Mouse (Mus musculus) bone marrow macrophage, adult 2 months (primary cell): Measurements from ENCODE around the gene Sapcd2.

ENCODE experiments used
- CTCF ChIP-seq: IDR thresholded peaks from 2 replicates; pipeline ENCODE4 v1.5.1; 2012; ENCODE audit warnings: low read depth, mild to moderate bottlenecking, low read length, moderate library complexity
- POLR2A ChIP-seq: IDR thresholded peaks from 2 replicates; pipeline ENCODE4 v1.6.1; 2012; ENCODE audit warnings: mild to moderate bottlenecking, low read depth, low read length, borderline replicate concordance

GRCm38 (mm10) chr2:25363478-25364178 lies 8.5 kb upstream of the Sapcd2 start:
- no peak for TF ChIP-seq CTCF
- TF ChIP-seq POLR2A = no peak
